Mouse (Mus musculus) urinary bladder, postnatal 25 days (tissue): Measurements from ENCODE around the gene Cryba4.

Experiments
- DNase-seq: peaks from one replicate; pipeline ENCODE4 v3.0.0; 2022; ENCODE audit warnings: low spot score

Cryba4 gene

DNA sequence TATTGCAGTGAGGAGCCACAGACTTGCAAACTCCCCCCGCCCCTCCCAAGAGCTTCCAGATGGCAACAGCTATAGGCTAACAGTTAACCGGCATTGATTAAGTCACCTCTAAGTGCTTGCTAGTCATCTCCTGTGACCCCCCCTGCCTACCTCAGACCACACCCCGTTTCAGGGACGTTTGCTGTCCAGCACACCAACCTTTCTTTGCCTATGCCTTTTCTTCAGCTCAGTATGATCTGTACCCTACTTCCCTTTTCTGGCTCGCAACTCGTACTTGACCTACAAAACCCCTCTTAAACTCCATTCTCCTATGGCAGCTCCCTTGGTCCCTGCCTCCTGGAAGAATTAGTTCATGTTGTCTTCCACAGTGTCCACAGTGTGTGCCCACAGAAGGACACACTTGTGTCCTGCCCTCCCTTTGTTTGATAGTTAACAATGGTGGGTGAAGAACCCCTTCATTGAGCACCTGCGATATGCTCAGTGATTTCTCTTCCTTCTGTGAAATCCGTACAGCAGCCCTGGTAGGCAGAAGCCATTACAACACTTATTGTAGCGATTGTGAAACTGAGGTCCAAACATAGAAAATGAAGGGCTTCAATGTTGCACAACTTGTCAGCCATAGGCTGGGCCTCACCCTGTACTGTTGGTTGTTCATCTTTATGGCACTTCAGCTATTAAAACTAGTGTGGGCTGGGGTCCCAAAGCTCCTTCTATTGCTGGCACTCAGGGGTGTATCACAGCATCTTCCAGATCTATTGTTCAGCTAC lies 13.9 kb upstream of the Cryba4 start:
- no peak for DNase-seq

DNA sequence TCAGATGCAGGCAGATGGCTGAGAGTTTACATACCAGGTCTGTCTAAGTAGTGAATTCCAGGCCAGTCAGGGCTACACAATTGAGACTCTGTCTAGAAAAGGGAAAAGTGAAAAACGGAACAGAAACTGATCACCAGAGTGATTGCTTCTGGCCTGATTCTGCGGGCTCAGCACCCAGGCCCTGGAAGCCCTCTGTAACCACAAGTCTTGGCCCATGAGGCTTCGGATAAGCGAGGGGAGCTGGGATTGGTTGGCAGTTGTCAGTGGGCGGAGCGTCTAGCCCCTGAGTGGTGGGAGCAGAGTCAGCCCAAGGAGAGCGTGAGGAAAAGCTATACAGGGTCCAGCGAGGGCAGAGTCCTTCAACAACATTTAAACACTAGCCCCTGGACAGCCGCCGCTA lies 13.2 kb upstream of the Cryba4 start:
- no peak for DNase-seq

DNA sequence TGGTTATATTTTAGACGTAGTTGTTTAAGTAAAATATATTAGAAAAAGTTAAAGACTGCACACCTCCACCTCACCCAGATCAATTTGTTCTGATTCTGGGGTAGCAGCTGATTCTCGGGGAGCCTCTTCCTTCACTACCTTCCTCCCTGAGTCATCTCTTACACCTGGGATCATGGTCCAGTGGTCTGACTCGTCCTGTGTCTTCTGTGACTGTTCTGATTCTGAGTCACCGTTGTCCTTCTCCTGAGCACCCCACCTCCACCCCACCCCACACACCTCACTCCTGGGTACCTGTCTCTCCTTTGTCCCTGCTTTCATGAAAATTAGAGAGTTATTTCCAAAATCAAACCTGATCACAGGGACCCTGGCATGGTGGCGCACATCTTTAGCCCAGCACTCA lies 12.8 kb upstream of the Cryba4 start:
- no peak for DNase-seq

DNA sequence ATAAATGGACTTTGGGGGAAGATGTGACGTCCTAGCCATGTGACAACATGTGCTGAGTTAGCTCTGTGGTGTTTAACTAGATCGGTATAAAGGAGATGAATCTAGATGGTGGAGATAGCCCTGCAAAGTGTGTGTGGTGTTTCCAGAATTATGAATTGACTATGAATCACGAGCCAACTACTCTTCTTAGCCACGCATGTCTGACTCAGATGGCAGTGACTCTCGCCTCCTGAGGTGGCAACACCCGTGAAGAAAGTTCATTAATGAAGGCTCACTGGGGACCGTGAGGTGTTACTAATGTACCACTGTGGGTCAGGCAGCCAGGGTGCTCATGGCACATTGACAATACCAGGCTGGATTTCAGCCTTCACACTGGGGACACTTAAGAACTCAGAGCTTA lies 11.8 kb upstream of the Cryba4 start:
- DNase-seq, result no peak

DNA sequence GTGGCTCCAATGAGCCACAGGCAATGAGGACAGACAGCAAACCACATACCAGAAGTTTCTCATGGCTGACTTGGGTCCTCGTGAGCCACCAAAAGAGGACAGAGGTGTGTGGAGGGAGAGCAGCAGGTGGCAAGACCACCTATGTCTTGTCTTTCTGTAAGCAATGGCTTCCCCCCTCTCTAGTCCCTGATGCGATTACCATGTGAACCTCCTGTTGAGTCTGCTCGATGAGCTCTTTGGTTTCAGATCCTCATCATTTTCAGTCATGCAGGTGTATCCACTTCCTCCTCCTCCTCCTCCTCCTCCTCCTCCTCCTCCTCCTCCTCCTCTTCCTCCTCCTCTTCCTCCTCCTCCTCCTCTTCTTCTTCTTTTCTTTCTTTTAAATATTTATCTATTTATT lies 8.5 kb upstream of the Cryba4 start:
- DNase-seq, result no peak

DNA sequence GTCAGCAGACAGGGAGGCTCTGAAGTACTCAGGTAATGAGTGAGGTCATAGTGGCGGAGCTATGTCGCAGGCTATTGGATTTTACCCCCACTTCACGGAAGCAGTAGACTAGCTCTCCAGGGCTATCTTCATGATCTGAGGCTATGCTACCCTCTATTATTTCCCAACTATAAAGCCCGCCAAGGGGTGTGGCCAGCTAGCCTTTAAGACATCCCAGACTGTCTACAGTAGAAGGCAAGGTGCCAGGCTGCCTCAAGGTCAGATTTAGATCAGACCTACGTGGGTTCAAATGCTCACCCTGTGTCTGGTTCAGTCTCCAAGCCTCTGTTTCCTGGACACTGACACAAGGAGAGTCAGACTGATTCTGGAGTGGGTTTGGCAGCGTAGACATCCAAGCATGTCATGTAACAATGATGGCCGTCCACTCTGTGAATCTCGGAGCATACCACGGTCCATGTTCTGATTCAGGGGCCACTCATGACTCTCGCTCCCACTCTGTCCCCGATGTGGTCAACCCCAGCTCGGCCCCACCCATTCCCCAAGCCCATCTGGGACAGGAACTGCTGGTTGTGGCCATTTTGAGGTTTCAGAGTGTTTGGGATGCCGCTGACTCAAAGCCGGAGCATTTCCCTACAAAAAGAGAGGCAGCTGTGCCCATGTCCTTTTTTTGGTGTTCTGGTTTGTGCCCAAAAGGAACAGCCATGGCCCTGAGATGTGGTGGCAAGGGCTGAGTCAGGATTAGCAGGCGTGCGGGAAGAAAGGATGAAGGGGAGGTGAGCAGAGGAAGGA lies 7.7 kb upstream of the Cryba4 start:
- DNase-seq, result no peak

DNA sequence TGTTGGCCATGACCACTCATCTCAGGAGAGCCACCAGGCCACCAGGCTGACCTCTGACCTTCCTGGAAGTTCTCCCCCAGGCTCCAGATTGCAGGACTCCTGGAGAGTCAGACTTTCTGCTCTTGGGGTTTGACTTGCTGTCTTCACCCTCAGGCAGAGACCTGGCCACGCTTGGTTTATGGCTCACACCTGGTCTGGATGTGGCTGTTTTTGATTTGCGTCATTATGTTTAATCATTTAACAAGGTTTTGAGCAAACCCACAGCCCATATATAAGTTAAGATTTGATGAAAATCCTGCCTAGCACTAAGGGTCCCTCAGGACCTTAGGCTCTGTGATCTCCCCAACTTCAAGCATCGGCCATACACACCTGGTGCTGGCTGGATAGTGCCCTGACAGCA lies 5.6 kb upstream of the Cryba4 start:
- DNase-seq, result no peak

DNA sequence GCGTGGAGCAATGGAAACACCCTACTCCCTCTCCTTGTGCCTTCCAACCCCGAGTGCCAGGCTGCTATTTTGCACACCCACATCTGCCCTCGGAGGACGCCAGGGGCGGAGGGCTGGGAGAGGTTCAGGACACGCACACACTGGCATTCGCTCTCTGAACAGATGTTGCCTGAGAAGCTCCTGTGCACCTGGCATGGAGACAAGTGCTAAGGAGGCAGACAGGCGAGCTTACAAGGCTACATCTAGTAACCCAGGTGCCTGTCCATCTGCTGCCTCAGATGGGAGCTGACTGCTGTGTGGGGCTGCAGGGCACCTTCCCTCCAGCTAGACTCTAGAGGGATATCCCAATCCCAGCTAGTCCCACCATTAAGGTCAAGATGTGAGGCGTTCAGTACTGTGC lies 4.1 kb upstream of the Cryba4 start:
- DNase-seq, result no peak

DNA sequence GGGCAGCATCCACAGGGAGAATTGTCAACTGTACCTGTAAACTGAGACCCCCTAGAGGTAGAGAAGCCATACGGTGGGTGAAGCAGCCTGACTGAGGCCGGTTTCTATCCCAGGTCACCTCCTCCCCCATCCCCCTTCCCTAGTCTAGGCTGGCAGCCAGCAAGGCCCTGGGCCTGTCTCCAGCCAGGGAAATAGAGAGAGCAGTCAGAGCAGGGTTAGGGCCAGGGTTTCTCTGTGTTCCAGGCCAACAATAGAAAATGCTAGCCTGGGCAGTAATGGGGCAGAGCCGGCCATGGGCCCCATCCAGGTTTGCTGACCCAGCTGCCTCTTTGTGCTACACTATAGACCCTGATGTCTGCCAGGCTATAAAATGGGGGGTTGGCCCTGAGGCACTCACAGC lies 3.1 kb upstream of the Cryba4 start, which contains the start of gene Crybb1:
Gene Crybb1, plus strand, starts transcription at position 390 of the 400 bp plus-strand sequence.
- no peak for DNase-seq

DNA sequence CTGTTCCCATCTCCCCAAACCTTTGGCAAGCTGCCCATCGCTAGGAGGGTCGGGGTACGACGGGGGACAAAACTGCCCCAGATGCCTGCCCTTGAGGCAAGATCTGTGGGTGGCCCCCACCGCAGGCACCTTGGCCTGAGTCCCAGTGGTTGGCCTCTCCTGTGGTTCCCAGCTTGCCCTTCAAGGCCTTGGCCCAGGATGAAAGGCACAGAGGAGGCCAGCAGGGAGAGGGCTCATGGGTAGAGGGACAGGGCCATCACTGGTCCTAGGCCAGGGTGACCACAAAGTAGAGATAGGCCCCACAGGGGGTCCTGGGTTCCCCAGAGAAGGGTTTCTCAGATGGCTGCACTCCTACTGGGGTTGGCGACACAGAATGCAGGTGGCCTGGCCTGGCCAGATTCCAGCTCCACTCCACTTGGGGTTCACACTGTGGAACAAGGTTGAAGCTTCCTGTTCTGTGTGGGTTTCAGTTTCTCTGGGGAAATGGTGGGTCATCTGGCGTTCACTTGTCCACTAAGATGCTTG lies 2.0 kb upstream of the Cryba4 start:
- no peak for DNase-seq

DNA sequence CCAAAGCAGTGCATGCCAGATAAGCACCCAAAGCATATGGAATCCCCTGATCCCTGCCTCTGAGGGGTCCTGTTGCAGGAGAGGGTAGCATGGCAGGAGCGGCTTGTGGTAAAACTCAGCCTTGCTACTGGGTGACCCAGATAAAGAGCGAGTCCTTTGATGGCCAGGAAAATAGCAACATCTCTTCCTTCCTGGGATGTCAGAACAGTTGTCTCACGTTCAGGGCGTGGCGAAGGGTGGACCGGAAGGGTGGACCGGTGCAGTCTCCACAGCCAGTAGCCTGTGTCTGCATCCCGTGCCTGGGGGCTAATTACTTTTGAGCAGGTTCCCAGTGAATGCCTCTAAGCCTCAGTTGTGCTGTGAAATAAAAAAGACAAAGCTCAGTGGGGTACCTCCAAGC lies 851 bp upstream of the Cryba4 start:
- no peak for DNase-seq

DNA sequence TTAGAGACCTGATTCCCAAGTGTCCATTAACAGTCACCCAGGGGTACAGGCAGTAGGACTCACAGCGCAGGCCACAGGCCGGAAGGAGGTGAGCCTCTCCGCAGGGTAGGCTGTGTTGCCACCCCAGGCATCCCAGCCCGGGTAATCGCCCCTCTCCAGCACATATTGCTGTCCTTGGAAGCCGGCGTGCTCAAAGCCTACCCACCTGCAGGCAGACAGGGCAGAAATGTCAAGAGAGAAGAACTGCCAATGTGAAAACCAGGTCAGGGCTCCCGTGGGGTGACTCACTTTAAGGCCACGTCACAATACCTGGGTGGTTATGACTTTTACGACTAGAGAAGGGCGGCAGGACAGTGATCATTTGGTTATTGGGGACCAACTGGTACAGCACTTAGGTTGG lies 3.2 kb downstream of the Cryba4 start:
- DNase-seq, result no peak

DNA sequence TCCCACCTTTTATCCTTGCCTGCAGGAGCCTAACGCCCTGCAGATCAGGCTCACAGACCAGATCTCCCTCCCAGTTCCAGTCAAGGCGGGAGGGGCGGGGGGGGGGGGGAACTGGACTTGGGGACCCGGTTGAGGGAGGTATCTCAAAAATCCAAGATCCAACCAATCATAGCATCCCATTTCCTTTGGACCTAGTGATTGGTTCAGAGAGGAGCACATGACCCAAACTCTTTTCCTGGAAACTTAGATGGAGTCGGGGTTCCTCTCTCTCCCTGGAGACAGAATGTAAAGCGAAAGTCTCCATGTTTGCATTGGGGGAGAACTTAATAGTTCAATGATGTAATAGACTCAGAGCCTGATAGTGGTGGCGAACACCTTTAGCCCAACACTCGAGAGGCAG lies 4.9 kb downstream of the Cryba4 start:
- DNase-seq, result no peak

DNA sequence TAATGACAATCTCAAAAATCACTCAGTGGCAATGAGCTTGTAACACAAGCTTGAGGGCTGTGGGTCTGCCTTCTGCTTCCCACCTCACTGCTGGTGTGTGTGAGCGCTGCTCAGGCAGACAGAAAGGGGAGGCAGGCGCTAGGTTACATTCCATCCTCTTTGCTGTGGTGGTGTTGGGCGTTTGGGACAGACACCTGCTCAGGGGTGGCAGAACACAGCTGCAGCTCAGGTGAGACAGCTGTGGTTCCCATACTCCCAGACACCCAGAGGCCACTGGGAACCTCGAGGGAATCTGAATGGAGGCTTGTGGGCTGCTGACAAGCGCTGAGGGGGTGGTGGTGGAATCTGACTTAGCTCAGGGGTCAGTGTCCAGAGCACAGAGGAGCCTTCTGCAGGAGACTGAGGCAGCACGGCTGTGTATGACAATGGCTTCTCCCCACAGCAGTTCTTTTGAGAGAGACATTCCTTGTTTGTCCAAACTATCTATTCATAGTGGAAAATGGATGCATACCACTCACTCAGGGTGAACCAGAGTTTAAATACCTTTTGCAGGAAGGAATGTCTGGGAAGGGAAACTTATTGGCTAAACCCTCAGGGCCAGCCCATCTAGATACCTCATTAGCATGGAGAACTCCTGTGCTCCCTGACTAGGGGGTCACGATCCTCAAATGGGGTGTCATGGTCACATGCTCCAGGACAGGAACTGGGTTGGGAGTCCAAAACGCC lies 7.3 kb downstream of the Cryba4 start:
- no peak for DNase-seq

DNA sequence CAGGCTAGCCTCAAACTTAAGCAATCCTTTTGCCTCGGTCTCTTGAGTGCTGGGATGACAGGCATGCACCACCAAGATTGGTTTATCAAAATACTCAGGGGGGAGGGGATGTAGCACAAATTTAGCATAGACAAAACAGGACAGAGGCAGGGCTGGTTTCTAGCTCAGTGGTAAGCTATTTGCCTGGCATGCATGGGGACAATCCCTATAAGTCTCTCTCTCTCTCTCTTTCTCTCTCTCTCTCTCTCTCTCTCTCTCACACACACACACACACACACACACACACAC lies 8.1 kb downstream of the Cryba4 start:
- DNase-seq, result no peak

DNA sequence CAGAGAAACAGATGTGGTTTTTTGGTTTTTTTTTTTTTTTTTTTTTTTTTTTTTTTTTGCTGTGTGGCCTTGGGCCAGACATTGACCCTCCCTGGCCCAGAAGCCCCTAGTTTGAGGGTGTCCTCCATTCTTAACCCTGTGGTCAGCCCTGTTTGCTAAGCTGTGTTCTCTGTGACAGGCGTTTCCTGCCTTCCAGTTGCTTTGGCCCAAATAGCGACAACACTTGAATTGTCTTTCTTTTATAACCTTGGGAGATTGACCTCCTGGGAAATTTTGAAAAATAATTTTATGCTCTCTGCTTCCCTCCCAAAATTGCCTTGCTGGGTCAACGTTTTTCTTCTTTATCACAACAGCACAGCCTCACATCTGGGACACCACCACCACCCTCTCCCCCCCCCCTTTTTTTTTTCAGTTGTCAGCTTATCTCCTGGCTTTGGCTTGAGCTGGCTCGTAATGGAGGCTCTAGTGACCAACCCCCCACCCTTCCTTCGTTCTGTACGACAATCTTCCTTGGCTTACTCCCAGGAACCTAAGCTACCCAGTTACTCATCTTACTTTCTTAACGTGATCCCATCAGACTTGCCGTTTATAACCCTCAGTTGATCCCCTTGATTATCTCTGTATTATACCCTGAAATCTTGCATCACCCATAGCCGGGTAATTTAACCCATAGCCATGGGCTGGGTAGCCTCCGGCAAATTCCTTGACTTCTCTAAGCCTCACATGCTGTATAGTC lies 8.6 kb downstream of the Cryba4 start:
- DNase-seq, result no peak

DNA sequence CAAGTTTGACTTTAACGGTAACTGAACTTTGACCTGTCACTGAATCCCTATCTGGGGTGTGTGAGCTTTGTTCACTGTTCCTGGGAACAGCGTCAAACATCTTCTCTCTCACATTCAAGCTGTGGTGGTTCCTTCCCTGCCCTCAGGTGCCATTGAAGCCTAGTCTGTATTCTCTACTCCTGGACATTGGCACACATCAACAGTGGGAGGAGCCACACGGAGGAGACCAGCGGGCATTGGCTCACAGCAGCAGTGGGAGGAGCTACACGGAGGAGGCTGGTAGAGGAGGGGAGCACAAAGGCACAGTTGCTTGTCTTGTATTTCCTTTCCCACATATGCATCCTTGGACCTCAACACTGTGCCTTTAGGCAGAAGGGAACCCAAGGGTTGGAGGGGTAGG lies 9.3 kb downstream of the Cryba4 start:
- DNase-seq, result no peak

DNA sequence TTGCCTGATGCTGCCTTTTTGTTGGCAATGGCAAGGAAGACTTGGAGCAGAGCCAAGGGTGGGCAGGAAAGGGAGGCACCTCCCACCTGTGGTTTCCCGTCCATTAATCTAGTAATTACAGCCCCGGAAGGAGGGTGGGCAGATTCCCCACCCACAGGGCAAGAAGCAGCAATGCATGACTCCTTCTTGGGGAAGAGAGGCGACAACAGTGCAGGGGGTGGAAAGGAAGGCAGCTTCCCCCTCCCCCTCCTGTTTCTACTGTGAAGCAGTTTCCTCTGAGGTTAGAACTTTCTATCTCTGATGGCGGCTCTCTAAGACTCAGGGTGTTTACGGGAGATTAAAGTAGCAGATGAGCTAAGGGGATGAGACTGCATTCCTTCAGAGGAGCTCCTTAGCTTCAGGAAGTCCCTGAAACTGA lies 9.9 kb downstream of the Cryba4 start:
- DNase-seq, result no peak

DNA sequence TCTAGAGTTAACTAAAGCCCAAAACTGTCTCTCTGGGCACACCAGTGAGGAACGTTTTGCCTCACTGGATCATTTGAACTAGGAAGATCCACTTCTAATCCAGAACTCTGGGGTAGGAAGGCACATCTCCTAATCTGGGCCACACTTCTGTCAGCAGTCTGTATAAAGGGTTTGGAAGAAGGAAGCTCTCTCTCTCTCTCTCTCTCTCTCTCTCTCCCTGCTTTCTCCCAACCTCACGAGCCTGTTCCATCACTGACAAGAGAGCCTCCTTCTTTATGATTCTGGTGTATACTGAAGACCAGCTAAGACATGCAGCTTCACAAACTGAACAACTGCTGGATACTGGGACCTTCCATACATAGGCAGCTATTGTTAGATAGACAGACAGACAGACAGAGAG lies 10.5 kb downstream of the Cryba4 start:
- no peak for DNase-seq

DNA sequence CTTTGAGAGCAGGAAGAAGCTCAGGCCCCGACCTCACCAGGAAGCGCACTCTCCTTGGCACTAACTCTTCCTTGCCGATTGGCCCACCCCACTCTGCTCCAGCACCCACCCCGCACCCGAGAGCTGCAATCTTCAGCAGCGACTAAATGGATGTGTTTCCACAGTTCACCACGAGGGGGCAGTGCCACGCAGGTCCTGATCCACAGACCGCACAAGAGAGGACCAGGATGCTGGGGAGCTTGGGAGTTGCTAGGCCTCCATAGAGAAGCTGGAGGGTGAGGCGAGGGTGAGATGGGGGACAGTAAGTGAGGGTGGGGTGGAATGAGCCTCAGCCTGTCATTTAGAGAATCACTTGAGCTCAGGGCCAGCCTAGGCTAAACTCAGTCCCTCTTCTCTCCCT lies 11.6 kb downstream of the Cryba4 start:
- peak; percentile 85 for DNase-seq

DNA sequence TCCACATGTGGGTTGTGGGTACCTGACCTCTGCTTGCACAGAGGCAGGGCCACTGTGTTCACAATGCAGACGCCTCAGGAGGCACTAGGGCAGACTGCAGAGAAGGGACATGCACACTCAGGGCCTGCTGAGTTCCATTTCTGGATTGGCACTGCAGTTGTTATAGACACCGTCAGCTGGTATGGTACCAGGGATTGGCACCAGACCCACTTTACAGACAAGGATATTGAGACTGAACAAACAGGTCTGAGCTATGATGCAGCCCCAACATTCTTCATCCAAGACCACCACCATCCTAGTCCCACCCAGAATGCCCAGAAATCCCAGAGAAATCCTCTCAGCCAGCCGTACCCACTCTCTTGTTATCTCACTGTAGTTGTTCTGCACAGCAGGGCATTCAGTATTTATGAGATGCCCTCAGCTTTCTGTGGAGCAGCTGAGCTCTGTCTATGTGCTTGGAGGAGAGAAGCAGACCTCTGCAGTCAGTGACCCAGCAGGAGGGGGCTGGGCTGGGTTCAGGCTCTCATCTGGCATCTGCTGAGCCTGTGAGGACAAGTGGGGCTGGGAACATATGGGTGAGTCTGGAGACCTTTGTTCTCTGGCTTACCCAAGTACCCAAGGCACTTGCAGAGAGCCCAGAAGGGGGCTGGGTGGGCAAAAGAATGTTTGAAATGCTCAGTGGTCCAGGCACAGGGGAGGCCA lies 13.4 kb downstream of the Cryba4 start:
- DNase-seq, result no peak
